Mouse (Mus musculus) ES-E14 (cell line): ENCODE measurements around the gene Mme.

ENCODE experiments used
- CHD2 ChIP-seq: IDR thresholded peaks from 2 replicates; pipeline ENCODE4 v1.6.1; 2014; ENCODE audit warnings: mild to moderate bottlenecking, low read depth, low read length, inconsistent platforms
- HCFC1 ChIP-seq: IDR thresholded peaks from 2 replicates; pipeline ENCODE4 v1.6.1; 2012; ENCODE audit warnings: low read length, inconsistent platforms, borderline replicate concordance; ENCODE audit not compliant: insufficient read depth
- MAFK ChIP-seq: IDR thresholded peaks from 2 replicates; pipeline ENCODE4 v1.6.1; 2014; ENCODE audit warnings: mild to moderate bottlenecking, low read depth, low read length, inconsistent platforms; ENCODE audit not compliant: insufficient read depth
- ZC3H11A ChIP-seq: IDR thresholded peaks from 2 replicates; pipeline ENCODE4 v1.6.1; 2012; ENCODE audit warnings: low read depth, mild to moderate bottlenecking, inconsistent platforms, low read length, borderline replicate concordance
- ZNF384 ChIP-seq: IDR thresholded peaks from 2 replicates; pipeline ENCODE4 v1.6.1; 2012; ENCODE audit warnings: low read depth, low read length, inconsistent platforms

DNA sequence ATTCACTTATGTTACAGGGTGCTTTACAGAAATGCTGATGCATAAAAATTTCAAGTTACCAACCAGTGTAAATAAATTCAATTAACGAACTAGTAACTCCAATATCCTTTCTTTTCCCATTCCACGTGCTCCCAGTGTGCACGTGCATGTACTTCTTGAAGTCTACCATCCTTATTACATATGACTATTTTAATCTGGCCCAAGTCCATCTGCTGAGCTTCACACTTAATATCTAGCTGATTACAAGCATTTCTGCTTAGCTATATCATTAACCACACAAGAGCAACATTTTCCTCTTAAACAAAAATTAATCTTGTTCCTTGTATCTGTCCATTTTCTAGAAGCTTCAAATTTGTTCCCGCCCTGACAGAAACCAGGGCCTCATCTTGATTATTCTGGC is 108.9 kb downstream of the Mme start:
- TF ChIP-seq CHD2 (no peak), ZC3H11A (no peak), ZNF384 (no peak), MAFK (no peak), HCFC1 (no peak)
